Mouse (Mus musculus): ENCODE data around the gene Wwox. TPM values are rescaled to one million over a fixed set of nuclear protein-coding genes. Genes with fewer than 3 reads are reported as not detected.

The Wwox gene
- total RNA-seq, 2 experiments from 2014 or later: 7.4 to 8.1 TPM

GRCm38 (mm10) chr8:114982762-114983161, 543.3 kb downstream of the Wwox start:
- intact Hi-C loops (cut with DNase I): no loop called here
- peak in 1 of 2 experiments; percentile 19 for DNase-seq

DNA sequence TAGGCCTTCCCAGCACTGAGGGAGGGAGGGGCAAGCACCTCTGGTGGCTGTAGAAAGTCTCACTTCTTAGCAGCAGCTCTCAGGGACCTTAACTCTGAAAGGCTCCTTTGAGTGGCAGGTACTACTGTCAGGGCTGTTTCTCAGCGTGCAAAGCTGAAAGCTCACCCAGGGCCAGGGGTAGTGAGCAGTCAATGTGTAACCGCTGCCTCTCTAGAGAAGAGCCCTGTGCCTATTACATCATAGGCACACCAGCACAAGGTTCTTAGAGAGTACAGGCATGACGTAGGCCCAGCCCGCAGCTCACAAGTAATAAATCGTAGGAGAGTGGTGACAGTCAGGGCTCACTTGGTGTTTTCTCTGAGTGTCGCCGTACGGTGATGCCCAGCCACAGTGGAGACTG, 545.0 kb downstream of the Wwox start:
- intact Hi-C loops (cut with DNase I): no loop called here
- no peak for DNase-seq

DNA sequence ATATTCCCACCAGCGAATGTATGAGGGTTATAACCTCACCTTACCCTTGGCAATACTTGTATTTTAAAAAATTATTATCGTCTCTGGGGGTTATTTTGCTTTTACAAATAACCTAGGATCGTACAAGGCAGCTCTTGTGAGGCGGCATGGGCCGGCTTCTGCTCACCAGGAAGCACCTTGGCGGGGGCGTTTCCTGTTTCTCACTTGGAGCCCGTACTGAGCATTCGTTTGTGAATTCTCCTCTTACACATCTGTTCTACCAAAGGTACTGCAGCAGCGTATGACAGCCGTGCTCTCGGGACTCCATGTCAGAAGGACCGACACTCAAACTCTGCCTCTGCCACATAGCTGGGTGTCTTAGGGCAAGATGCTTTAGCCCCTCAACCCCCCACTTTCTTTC, 546.5 kb downstream of the Wwox start:
- no peak for DNase-seq
- intact Hi-C loops (cut with DNase I): no loop called here

GRCm38 (mm10) chr8:114986971-114987370, 547.5 kb downstream of the Wwox start:
- DNase-seq: no peak
- intact Hi-C loops (cut with DNase I): no loop called here

DNA sequence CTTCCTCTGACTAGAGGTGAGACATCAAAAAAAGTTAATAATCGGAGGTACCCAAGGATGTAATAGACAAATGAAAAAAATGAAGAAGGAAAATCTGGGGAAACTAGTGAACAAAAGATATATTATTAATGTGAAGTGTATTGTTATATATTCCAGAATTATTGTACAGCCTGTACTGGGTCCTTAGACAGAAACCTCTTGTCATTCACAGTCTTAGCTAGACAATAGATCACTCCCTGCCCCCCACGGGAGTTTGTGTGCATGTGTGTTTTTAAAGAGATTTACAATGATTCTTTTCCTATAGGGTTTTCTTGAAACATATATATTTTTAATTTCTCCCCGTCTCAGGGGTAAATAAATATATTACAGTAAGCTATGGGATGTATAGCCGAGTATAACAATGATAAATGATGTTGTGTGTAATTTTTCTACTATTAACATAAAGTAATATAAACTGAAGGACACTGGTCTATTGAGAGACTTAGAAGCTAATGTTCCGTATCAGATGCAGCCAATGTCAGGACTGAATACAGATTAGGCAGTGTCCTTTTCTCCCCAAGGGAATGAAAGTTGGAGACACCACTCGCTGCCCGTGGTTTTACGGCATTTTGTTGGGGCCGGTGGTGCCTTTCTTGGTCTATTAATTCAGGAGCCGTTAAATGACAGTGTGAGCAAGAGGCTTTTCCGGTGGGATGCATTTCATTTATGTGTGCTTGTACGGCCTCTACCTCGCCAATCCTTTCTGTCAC, 551.6 kb downstream of the Wwox start:
- DNase-seq: no peak
- intact Hi-C loops (cut with DNase I): no loop called here

GRCm38 (mm10) chr8:115000736-115001135, 561.3 kb downstream of the Wwox start:
- no peak for DNase-seq
- intact Hi-C loops (cut with DNase I): no loop called here

DNA sequence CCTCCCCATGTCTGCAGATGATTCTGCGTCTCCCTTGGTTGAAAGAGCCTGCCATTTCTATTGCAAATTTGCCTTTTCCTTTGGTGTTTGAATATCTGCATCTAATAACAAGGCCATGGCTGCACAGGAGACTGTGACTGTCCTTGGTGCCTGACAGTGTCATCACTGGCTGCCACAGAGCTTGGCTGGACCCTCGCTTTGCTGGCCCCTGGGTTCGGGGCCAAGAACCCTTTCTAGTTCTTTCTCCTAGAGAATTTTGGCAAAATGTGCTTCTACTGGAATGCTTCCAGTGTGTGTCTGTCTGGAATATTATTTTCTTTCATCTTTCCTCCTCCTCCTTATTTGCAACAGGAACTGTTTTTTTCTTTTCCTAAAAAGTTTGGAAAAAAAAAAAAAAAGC, 565.6 kb downstream of the Wwox start:
- DNase-seq: no peak
- intact Hi-C loops (cut with DNase I): no loop called here

DNA sequence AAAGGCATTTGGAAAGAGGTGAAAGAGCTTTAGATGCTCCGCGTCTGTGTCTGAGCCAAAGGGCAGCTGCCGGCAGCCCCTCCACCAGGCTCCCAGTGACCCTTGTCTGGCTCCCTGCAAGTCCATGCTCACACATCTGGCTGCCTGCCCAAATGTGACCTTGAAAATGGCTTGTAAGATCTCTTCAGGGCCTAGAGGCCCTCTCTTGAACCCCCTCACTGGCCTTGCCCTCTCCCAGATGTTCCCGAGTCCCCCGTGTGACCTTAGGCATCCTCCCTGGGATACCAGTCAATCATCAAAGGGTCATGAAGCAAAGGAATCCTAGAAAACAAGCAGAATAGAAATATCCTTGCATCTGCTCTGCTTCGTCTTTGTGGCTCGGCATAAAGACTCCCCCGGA, 567.1 kb downstream of the Wwox start:
- intact Hi-C loops (cut with DNase I): no loop called here
- DNase-seq: no peak

- DNase-seq: no peak
- intact Hi-C loops (cut with DNase I): no loop called here
These were observed 567.8 kb downstream of the Wwox start for GRCm38 (mm10) chr8:115007280-115007679.

GRCm38 (mm10) chr8:115008624-115009620, 569.5 kb downstream of the Wwox start:
- DNase-seq: peak; percentile 35 to 44
- intact Hi-C loops (cut with DNase I): no loop called here

- DNase-seq: no peak
- intact Hi-C loops (cut with DNase I): no loop called here
These were observed 570.7 kb downstream of the Wwox start for GRCm38 (mm10) chr8:115009897-115010768.

- intact Hi-C loops (cut with DNase I): no loop called here
- no peak for DNase-seq
These were observed 571.3 kb downstream of the Wwox start for GRCm38 (mm10) chr8:115010769-115011073.

GRCm38 (mm10) chr8:115019661-115020060, 580.2 kb downstream of the Wwox start:
- DNase-seq: no peak
- intact Hi-C loops (cut with DNase I): no loop called here

DNA sequence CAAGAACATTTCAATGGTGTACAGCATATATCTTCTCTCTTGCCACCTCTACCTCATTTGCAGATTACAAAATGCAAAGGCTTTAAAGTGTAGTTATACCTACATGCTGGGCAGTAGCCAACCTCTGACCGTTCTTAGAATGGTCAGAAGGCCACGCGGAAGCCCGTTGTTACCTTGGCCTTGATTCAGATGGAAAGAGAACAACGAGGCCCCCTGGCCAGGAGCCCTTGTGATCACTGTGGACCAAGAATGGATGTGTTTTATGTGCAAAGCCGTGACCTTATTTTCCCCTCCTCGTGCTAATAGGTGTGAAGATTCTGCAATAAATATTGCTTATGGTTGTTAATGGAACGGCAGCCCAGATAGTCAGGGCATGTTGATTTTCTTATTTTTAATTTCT, 582.3 kb downstream of the Wwox start:
- no peak for DNase-seq
- intact Hi-C loops (cut with DNase I): no loop called here

- intact Hi-C loops (cut with DNase I): no loop called here
- DNase-seq: no peak
These were observed 584.6 kb downstream of the Wwox start for GRCm38 (mm10) chr8:115024062-115024461.

DNA sequence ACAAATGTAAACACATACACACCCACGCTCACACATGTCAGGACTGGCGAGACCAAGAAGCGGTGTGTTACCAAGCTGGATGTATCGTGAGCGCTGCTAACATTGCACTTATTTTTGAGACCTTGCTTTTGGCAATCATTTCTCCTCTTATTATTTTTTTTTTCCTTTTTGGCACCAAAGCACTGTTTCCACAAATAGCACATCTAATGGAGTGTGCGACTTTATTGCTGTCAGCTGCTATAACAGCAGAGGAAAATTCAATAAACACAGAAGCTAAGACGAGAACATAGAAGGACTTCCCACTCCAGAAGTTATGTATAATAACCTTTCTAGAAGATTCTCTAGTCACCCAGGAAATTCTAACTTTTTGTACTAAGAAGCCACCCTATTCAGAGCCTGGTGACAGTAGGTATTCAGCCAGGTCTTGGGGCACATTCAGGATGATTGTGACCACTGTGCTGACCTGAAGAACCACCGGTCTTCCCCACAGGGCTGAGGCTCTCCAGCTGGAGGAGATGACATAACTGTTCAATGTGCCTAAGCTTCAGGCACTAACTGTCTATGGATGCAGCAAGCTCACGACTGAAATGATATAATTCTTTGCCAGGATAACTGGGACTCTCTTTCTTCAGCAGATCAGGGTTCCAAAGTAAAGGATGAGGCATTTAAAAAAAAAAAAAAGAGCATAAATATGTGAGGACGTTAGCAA, 586.1 kb downstream of the Wwox start:
- intact Hi-C loops (cut with DNase I): no loop called here
- DNase-seq: no peak

- intact Hi-C loops (cut with DNase I): no loop called here
These were observed 586.7 kb downstream of the Wwox start for GRCm38 (mm10) chr8:115026201-115026600.

DNA sequence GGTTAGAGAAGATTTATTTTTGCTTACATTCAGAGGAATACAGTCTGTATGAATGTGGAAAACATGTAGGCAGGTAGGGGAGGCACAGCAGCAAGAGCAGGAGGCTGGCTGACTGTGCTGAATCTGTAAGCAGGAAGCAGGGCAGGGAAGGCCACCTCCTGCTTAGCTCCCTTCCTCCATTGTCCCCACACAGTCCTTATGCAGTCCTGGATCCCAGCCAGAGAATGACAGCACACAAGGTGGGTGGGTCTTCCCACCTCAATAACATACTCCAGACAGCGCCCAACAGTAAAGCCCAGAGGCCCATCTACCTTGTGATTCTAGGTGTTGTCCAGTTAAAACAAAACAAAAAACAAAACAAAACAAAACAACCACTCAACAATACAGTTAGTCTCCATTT, 593.7 kb downstream of the Wwox start:
- DNase-seq: peak; percentile 33 to 35
- intact Hi-C loops (cut with DNase I): no loop called here

More at GRCm38 (mm10) chr8:115026201-115026600, 586.7 kb downstream of the Wwox start:
- no peak for DNase-seq

DNA sequence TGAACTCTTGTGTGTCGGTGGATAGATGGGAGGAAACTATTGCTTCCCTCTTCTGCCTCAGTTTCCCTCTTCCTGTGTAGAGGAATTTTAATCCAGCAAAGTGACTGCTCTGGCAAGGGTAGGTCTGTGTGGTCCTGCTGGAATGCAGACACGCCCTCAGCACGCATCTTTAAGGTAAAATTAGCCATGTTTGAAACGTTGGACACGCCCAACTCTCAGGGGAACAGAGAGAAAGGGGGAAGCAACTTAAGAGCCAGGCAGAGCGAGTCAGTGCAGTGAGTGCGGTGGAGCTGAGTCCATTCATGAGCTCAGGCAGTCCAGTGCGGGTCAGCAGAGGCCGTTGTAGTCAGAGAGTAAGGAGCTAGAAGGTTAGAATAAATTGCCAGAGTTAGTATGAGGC, 596.6 kb downstream of the Wwox start:
- intact Hi-C loops (cut with DNase I): no loop called here
- no peak for DNase-seq

GRCm38 (mm10) chr8:115038426-115038825, 599.0 kb downstream of the Wwox start:
- intact Hi-C loops (cut with DNase I): no loop called here

More at GRCm38 (mm10) chr8:115038426-115038825, 599.0 kb downstream of the Wwox start:
- no peak for DNase-seq

Data from heart, postnatal 10 days (tissue).